Mouse (Mus musculus) ES-Bruce4 (cell line): Measurements from ENCODE around the gene Cul9.

Experiments
- CTCF ChIP-seq: IDR thresholded peaks from one replicate; pipeline ENCODE4 v1.8.1; 2011; ENCODE audit warnings: low read depth, low read length
- POLR2A ChIP-seq: IDR thresholded peaks from one replicate; pipeline ENCODE4 v1.8.1; 2011; ENCODE audit warnings: low read length; ENCODE audit not compliant: insufficient read depth

DNA sequence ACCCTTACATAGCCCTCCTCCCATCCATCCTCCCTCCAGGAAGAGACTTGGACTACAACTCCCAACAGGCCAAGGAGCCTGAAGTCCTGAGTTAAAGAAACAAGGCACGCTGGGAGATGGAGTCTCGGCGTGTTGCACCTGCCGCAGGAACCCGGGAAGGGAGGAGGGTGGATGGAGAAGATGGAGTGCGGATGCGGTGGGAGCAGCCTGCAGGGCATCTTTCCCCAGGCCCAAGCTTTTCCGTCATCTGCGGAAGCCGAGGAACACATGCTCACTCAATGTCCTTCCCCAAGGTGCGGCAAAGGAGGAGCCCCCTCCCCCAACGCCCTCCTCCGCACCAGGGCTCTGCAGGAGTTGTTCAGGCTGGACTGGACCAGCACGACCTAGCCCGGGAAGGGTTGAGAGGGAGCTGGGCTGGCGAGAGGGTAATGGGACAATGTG is 62.6 kb downstream of the Cul9 start:
- TF ChIP-seq CTCF = no peak
- no peak for TF ChIP-seq POLR2A
